Mouse (Mus musculus): Measurements from ENCODE around the gene Ip6k3. TPM values are rescaled to one million over a fixed set of nuclear protein-coding genes. Genes with fewer than 3 reads are reported as not detected.
A peak's percentile ranks its signal among the peaks of the same experiment; 100 is the strongest.

Gene Ip6k3
- polyA plus RNA-seq, 1 experiment from 2014 or later, result 0.22 TPM

DNA sequence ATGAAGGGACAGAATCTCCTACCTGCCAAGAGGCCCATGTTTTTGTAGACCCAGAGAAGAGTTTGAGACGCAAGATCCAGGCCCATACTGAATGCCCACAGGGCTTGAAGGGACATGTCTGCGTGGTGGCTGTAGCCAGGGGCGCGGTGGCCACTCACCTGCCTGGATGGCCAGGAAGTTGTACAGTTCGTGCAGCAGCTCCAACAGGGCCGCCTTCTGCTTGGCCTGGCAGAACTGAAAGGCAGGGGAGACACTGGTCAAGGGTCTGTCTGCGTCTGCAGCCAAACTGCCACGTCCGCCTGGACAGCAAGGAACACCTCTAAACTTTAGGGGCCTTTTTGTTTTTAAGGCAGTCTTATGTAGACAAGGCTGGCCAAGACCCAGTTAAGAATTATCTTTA is 31.6 kb upstream of the Ip6k3 start:
- no peak overlapping the region for H3K4me2 ChIP-seq
- no peak overlapping the region for H3K27ac ChIP-seq (replicated peaks)
- ATAC-seq (ENCODE audit: insufficient read depth), result no peak
- H3K27me3 ChIP-seq, result no peaks in the 10 kb centered on the region
- no peak overlapping the region for H3K4me3 ChIP-seq (replicated peaks)
- 89% methylated on average over 9 of the region's 9 CpGs for WGBS (ENCODE audit: insufficient replicate concordance)
- H3K4me1 ChIP-seq (replicated peaks), result peaks cover 67% of the 10 kb centered on the region
- H3K9ac ChIP-seq, result no peak overlapping the region
- H3K36me3 ChIP-seq (replicated peaks), result peaks cover 78% of the 10 kb centered on the region
- H3K9me3 ChIP-seq (replicated peaks), result no peaks in the 10 kb centered on the region

DNA sequence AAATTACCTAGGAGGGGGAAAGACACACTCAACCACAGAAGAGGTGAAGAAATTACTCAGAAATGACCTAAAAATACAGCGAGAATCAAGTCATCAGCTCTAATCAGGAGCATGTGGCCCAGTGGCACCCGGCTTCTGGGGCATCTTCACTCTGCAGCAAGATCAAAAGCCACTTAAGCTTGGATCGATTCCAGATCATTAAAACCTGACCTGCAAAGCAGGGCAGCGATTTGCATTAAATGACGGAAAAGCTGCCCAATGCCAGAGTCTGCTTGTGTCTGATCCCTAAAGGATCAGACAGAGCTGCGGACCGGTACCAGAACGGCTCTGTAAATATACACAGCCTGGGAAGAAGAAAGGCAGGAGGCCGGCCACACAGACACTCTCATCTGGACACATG is 28.6 kb upstream of the Ip6k3 start:
- H3K9me3 ChIP-seq (replicated peaks), result no peaks in the 10 kb centered on the region
- WGBS (ENCODE audit: insufficient replicate concordance), result 83% methylated on average over 9 of the region's 9 CpGs
- H3K4me1 ChIP-seq (replicated peaks), result peaks cover 52% of the 10 kb centered on the region
- no peaks in the 10 kb centered on the region for H3K27me3 ChIP-seq
- no peak overlapping the region for H3K9ac ChIP-seq
- no peak overlapping the region for H3K4me2 ChIP-seq
- ATAC-seq (ENCODE audit: insufficient read depth), result no peak
- no peak overlapping the region for H3K27ac ChIP-seq (replicated peaks)
- no peak overlapping the region for H3K4me3 ChIP-seq (replicated peaks)
- peaks cover 96% of the 10 kb centered on the region for H3K36me3 ChIP-seq (replicated peaks)

DNA sequence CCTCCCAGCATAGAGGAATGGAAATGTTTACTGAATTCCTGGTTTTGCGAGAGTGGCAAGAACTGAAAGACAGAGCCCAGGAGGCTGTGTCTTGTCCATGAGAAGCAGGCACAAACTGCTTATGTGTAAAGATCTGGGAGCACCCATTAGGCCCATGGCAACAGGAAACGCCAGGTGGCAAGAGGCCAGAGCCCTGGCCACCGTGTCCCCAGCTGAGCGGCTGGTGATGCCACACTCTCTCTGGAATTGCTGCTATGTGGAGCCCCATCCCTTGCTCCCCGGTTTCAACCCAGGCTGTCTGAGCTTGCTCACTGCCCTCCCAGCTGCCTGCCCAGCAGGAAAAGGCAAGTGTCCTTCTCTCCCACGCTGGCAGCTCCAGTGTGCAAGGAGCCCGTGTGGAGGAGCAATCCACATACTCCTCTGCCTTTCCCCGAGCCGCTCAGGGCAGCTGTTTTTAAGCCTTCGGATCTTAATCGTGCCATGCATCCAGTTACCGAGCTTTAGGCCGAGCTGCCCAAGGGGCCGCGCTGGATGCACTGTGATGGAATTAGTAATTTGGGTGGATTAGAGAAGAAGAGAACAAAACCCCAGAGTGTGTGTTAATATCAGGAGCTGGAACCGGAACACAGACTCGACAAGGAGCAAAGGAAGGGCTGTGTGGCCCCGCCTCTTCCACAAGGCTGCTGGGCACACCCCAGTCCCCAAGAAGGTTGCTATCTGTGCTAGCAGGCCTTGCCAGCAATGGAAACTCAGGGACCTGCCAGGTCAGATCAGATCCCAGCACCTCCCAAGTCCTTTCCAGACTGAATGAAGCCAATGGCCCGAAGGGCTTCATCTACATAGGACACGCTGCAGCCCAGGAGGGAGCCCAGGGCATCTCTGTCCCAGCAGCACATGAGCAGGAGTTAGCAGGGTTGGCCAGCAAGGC is 26.9 kb upstream of the Ip6k3 start:
- Histone ChIP-seq H3K36me3 (replicated peaks) (peaks cover 93% of the 10 kb centered on the region), H3K4me2 (peak overlapping the region; percentile 45), H3K9ac (no peak overlapping the region; the same call in 1 of the 2 replicates), H3K27me3 (no peaks in the 10 kb centered on the region), H3K9me3 (replicated peaks) (no peaks in the 10 kb centered on the region), H3K27ac (replicated peaks) (peak overlapping the region; percentile 66), H3K4me3 (replicated peaks) (no peak overlapping the region), H3K4me1 (replicated peaks) (peaks cover 40% of the 10 kb centered on the region)
- peak; percentile 89 for ATAC-seq (ENCODE audit: insufficient read depth)
- WGBS (ENCODE audit: insufficient replicate concordance), result 67% methylated on average over 20 of the region's 20 CpGs

DNA sequence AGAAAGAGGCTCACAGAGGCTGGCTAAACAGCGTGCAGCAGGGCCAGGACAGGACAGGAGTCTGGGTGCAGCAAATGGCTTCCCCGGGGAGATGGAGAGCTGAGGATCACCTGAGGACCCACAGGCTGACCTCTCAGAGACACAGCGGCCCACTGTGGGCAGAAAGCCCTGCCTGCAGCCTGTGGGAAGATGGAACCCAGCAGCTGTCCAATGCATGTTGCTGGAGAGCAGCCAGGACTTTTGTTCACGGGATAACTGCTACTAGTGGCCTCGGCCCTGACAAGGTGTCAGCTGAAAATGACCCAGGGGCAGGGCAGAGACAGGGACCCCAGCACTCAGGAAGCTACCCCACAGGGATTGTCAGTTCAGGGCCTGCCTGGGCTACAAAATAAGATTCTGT is 24.2 kb upstream of the Ip6k3 start:
- H3K27me3 ChIP-seq, result peaks cover 11% of the 10 kb centered on the region

DNA sequence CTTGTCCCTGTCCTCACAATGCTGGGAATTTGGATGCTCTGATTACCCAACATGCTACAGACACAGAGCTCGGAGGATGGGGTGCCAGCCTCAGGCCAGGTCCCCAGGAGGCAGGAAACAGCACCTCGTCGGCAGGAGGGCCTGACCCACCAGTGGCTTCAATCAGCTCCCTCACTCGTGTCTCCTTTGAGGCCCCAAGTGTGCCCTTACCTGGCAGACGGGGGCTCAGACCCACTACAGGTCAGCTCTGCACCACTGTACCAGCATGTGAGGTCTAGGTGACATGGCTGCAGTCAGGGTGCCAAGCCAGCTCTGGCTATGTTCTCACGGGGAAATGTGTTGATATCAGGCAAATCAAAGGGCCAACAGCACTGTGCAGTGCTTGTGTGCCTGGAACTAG is 23.6 kb upstream of the Ip6k3 start:
- 70% methylated on average over 6 of the region's 6 CpGs for WGBS (ENCODE audit: insufficient replicate concordance)
- Histone ChIP-seq H3K27me3 (peaks cover 12% of the 10 kb centered on the region), H3K4me3 (replicated peaks) (no peak overlapping the region), H3K9me3 (replicated peaks) (no peaks in the 10 kb centered on the region), H3K27ac (replicated peaks) (no peak overlapping the region), H3K4me2 (no peak overlapping the region), H3K36me3 (replicated peaks) (peaks cover 62% of the 10 kb centered on the region), H3K4me1 (replicated peaks) (peaks cover 32% of the 10 kb centered on the region), H3K9ac (no peak overlapping the region)
- ATAC-seq (ENCODE audit: insufficient read depth), result no peak

More for the DNA sequence above, 24.2 kb upstream of the Ip6k3 start:
- Histone ChIP-seq H3K36me3 (replicated peaks) (peaks cover 69% of the 10 kb centered on the region), H3K4me1 (replicated peaks) (peaks cover 35% of the 10 kb centered on the region), H3K4me2 (no peak overlapping the region), H3K9me3 (replicated peaks) (no peaks in the 10 kb centered on the region), H3K9ac (no peak overlapping the region), H3K27ac (replicated peaks) (no peak overlapping the region), H3K4me3 (replicated peaks) (no peak overlapping the region)
- WGBS (ENCODE audit: insufficient replicate concordance), result 80% methylated on average over 5 of the region's 5 CpGs
- no peak for ATAC-seq (ENCODE audit: insufficient read depth)

DNA sequence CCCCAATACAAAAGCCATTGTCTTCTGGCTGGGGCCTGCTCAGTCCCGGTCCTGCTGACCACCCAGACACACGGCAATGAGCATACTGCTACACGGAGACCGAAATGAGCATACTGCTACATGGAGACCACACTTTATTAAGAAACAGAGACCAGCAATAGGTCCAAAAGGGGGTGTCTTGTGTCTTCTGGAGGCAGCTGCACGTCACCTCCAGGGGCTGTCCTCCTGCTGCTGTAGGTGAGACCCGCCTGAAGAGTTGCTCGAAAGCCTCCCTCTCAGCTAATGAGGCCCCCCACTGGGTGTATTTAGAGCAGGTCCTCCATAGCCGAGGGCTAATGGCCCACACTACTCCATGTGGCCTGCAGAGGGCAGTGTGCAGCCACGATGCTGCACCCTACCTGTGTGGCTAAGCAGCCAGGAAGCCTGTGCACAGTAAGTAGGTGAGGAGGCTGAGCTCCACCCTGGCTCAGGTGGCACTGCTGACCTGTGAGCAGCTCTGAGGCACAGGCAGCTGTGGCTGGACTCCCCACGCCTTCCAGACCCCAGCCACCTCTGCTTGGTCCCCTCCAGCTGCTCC is 22.1 kb upstream of the Ip6k3 start:
- Histone ChIP-seq H3K27me3 (peaks cover 12% of the 10 kb centered on the region), H3K4me3 (replicated peaks) (no peak overlapping the region), H3K27ac (replicated peaks) (no peak overlapping the region), H3K4me2 (no peak overlapping the region), H3K9ac (no peak overlapping the region), H3K36me3 (replicated peaks) (peaks cover 48% of the 10 kb centered on the region), H3K9me3 (replicated peaks) (no peaks in the 10 kb centered on the region), H3K4me1 (replicated peaks) (peaks cover 22% of the 10 kb centered on the region)
- WGBS (ENCODE audit: insufficient replicate concordance), result 38% methylated on average over 10 of the region's 10 CpGs
- ATAC-seq (ENCODE audit: insufficient read depth), result peak; percentile 60; the same call in 1 of the 2 replicates

DNA sequence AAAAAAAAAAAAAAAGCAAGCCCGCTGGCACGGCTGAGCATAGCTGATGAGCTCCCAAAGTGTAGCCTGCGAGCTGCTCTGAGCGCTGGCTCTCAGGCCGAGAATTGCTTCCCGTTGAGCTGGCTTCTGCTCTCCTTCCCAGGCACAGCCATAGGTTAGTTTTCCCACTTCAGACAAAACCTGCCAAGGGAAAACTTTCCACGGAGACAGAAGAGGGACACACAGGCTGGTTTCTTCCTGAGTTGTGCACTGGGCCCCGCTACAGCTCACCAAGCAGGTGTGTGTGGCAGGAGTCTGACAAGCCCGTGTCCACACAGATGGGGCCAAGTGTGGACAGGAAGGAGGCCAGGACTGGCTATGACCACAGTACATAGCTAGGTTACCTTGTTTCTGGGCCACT is 21.3 kb upstream of the Ip6k3 start:
- H3K4me1 ChIP-seq (replicated peaks), result peaks cover 21% of the 10 kb centered on the region
- WGBS (ENCODE audit: insufficient replicate concordance), result 77% methylated on average over 9 of the region's 9 CpGs
- no peak overlapping the region for H3K9ac ChIP-seq
- no peak overlapping the region for H3K4me3 ChIP-seq (replicated peaks)
- peaks cover 12% of the 10 kb centered on the region for H3K27me3 ChIP-seq
- H3K27ac ChIP-seq (replicated peaks), result no peak overlapping the region
- H3K9me3 ChIP-seq (replicated peaks), result no peaks in the 10 kb centered on the region
- H3K4me2 ChIP-seq, result no peak overlapping the region
- ATAC-seq (ENCODE audit: insufficient read depth), result no peak
- peaks cover 40% of the 10 kb centered on the region for H3K36me3 ChIP-seq (replicated peaks)

DNA sequence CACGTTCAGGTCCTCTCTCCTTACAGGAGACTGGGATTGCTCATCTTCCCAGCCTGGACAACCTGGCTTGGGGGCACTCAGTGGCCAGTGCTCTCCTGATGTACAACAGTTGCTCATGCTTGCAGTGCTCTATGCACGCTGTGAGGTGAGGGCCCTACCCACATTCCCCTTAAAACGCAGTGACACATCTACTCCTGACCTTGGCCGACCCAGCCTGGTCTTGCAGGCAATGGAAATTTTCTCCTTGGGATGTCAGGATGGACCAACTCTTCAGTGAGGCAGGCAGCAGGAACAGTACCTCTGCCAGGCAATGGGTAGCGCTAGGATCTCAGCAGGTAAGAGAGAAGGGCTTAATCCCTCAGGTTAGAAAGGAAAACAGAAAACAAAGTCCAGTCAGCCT is 19.5 kb upstream of the Ip6k3 start:
- ATAC-seq (ENCODE audit: insufficient read depth), result no peak

DNA sequence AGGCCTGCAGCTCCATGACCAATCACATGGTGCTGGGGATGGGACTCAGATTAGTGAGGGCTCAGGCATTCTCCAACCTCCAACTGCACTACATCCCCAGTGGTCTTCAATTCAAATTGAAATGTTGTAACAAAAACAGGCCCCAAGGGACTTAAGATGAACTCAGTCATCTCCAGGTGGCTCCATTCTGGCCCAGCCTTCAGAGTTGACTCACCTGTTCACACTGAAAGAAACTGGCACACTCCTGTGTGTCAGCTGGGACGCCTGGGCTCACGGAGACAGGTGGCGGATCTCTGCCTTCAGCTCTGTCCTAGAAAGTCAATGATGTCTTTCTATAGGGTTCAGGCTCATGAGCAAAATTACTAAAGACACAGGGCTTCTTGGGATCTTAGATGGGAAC is 18.5 kb upstream of the Ip6k3 start:
- ATAC-seq (ENCODE audit: insufficient read depth), result no peak
- Histone ChIP-seq H3K4me1 (replicated peaks) (peaks cover 46% of the 10 kb centered on the region), H3K4me3 (replicated peaks) (no peak overlapping the region), H3K27me3 (peaks cover 12% of the 10 kb centered on the region), H3K36me3 (replicated peaks) (peaks cover 12% of the 10 kb centered on the region), H3K9ac (no peak overlapping the region), H3K27ac (replicated peaks) (no peak overlapping the region), H3K9me3 (replicated peaks) (no peaks in the 10 kb centered on the region), H3K4me2 (no peak overlapping the region)
- 85% methylated on average over 3 of the region's 3 CpGs for WGBS (ENCODE audit: insufficient replicate concordance)

More for the DNA sequence above, 19.5 kb upstream of the Ip6k3 start:
- H3K27me3 ChIP-seq, result peaks cover 12% of the 10 kb centered on the region
- peaks cover 22% of the 10 kb centered on the region for H3K36me3 ChIP-seq (replicated peaks)
- no peak overlapping the region for H3K4me2 ChIP-seq
- H3K4me1 ChIP-seq (replicated peaks), result peaks cover 36% of the 10 kb centered on the region
- no peak overlapping the region for H3K9ac ChIP-seq
- no peak overlapping the region for H3K4me3 ChIP-seq (replicated peaks)
- 57% methylated on average over 5 of the region's 5 CpGs for WGBS (ENCODE audit: insufficient replicate concordance)
- H3K27ac ChIP-seq (replicated peaks), result no peak overlapping the region
- no peaks in the 10 kb centered on the region for H3K9me3 ChIP-seq (replicated peaks)

DNA sequence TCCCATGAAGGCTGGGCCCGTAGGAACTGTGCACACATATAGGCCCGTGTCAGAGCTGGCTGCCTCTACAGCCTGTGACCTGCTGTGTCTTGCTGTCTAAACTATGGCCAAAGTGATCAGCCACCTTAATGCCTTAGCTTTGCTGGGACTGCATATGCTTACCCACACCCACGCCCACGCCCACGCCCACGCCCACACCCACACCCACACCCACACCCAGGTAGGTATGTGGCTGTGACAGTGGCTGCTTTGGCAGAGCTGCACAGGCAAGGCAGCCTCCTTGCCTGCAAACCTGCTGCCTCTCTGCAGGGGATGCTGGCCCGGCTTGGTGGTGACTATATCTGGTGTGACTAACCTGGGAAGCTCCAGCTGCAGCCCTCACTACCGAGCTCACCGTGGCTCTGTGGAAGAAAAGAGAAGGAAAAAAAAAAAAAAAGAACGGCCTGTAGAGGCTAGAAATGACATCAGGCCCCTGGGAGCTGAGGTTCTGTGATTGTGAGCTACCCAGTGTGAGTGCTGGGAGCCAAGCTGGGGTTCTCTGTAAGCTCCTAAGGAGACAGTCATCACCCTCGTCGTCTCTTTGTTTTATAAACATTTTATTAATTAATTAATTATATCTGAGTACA is 16.2 kb upstream of the Ip6k3 start:
- Histone ChIP-seq H3K4me2 (peak overlapping the region; percentile 50), H3K4me1 (replicated peaks) (peaks cover 51% of the 10 kb centered on the region), H3K9me3 (replicated peaks) (no peaks in the 10 kb centered on the region), H3K27me3 (peaks cover 12% of the 10 kb centered on the region), H3K36me3 (replicated peaks) (no peaks in the 10 kb centered on the region), H3K27ac (replicated peaks) (peak overlapping the region; percentile 19; the same call in 1 of the 2 replicates), H3K4me3 (replicated peaks) (peak overlapping the region; percentile 11; the same call in 1 of the 2 replicates), H3K9ac (no peak overlapping the region)
- peak; percentile 75 for ATAC-seq (ENCODE audit: insufficient read depth)
- 66% methylated on average over 12 of the region's 12 CpGs for WGBS (ENCODE audit: insufficient replicate concordance)

DNA sequence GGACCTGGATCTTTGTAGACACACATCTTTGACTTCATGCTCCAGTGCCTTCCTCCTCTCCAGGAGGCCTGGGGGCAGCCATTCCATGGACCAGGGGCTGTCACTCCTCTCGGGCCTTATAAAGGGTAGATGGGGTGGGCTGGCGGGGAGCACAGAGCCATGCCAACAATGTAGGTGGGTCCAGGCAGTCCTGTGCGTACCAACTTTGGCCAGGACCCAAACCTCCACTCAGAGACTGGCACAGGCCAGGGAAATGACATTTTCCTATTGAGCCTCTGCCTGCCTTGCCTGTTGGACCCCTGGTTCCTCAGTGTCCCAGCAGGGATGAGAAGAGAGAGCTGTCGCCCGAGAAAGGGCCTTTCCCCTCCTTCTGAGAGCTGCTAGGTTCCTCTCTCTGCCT is 14.8 kb upstream of the Ip6k3 start:
- WGBS (ENCODE audit: insufficient replicate concordance), result 72% methylated on average over 5 of the region's 5 CpGs
- peaks cover 7% of the 10 kb centered on the region; the same call in 1 of the 2 replicates for H3K27me3 ChIP-seq
- H3K36me3 ChIP-seq (replicated peaks), result no peaks in the 10 kb centered on the region
- H3K9me3 ChIP-seq (replicated peaks), result no peaks in the 10 kb centered on the region; the same call in 1 of the 2 replicates
- no peak overlapping the region for H3K4me3 ChIP-seq (replicated peaks)
- no peak overlapping the region for H3K9ac ChIP-seq
- no peak overlapping the region for H3K4me2 ChIP-seq
- no peak for ATAC-seq (ENCODE audit: insufficient read depth)
- H3K4me1 ChIP-seq (replicated peaks), result peaks cover 56% of the 10 kb centered on the region
- 0 out of 2 replicates have a peak overlapping the region, but pooled peaks have one; percentile 14 for H3K27ac ChIP-seq (replicated peaks)
